Mouse (Mus musculus) cerebellum, postnatal 25 days (tissue): ENCODE data around the gene Gm10840.
A peak's percentile ranks its signal among the peaks of the same experiment; 100 is the strongest.

Source experiments
- DNase-seq, 2 experiments: peaks; one replicate each; pipeline ENCODE4 v3.0.0; 2021; ENCODE audit warnings: mixed read lengths in 2 of 2

The Gm10840 gene

GRCm38 (mm10) chr11:106159921-106160840, 469 bp upstream of the Gm10840 start:
- peak; percentile 89 to 94 for DNase-seq

GRCm38 (mm10) chr11:106162237-106162636, 1.6 kb downstream of the Gm10840 start:
- peak in 1 of 2 experiments; percentile 55 for DNase-seq

GRCm38 (mm10) chr11:106163546-106163945, 2.9 kb downstream of the Gm10840 start:
- no peak for DNase-seq

GRCm38 (mm10) chr11:106164601-106165180, 4.0 kb downstream of the Gm10840 start:
- no peak for DNase-seq

GRCm38 (mm10) chr11:106167435-106167834, 6.8 kb downstream of the Gm10840 start:
- DNase-seq = no peak

GRCm38 (mm10) chr11:106170807-106171206, 10.2 kb downstream of the Gm10840 start:
- peak in 1 of 2 experiments; percentile 40 for DNase-seq

GRCm38 (mm10) chr11:106173228-106173627, 12.6 kb downstream of the Gm10840 start:
- DNase-seq = no peak

- DNase-seq = peak; percentile 69 to 81
Measured at GRCm38 (mm10) chr11:106174372-106174771, 13.7 kb downstream of the Gm10840 start.

GRCm38 (mm10) chr11:106175081-106175480, 14.4 kb downstream of the Gm10840 start:
- DNase-seq = peak; percentile 73 to 82

GRCm38 (mm10) chr11:106176372-106176771, 15.7 kb downstream of the Gm10840 start:
- DNase-seq = no peak

- DNase-seq = peak in 1 of 2 experiments; percentile 33
Measured at GRCm38 (mm10) chr11:106178036-106178782, 17.6 kb downstream of the Gm10840 start.

- peak; percentile 75 to 82 for DNase-seq
Measured at GRCm38 (mm10) chr11:106179711-106180448, 19.2 kb downstream of the Gm10840 start.

- no peak for DNase-seq
Measured at GRCm38 (mm10) chr11:106180449-106180801, 19.8 kb downstream of the Gm10840 start.

- DNase-seq = no peak
Measured at GRCm38 (mm10) chr11:106187326-106187725, 26.7 kb downstream of the Gm10840 start.

GRCm38 (mm10) chr11:106191716-106192115, 31.1 kb downstream of the Gm10840 start:
- no peak for DNase-seq

- DNase-seq = no peak
Measured at GRCm38 (mm10) chr11:106192241-106192640, 31.6 kb downstream of the Gm10840 start.

- DNase-seq = no peak
Measured at GRCm38 (mm10) chr11:106192657-106193370, 32.2 kb downstream of the Gm10840 start.

- peak; percentile 97 to 99 for DNase-seq
Measured at GRCm38 (mm10) chr11:106193371-106194154, 32.9 kb downstream of the Gm10840 start.

- DNase-seq = no peak
Measured at GRCm38 (mm10) chr11:106194155-106194541, 33.5 kb downstream of the Gm10840 start.

- no peak for DNase-seq
Measured at GRCm38 (mm10) chr11:106194891-106195290, 34.2 kb downstream of the Gm10840 start.

- DNase-seq = no peak
Measured at GRCm38 (mm10) chr11:106195341-106195740, 34.7 kb downstream of the Gm10840 start.
